Mouse (Mus musculus) forebrain, embryonic 14.5 days (tissue): Measurements from ENCODE around the gene 1810049J17Rik. TPM values are rescaled to one million over a fixed set of nuclear protein-coding genes. Genes with fewer than 3 reads are reported as not detected.
A peak's percentile ranks its signal among the peaks of the same experiment; 100 is the strongest.

Experiments used
- ATAC-seq: fragments of 200-750 bp; cut with Nextera tagmentation; 2 replicates; pipeline ENCODE4 v1.8.0; 2017; ENCODE audit warnings: mild to moderate bottlenecking, moderate library complexity
- DNase-seq: peaks from one replicate; pipeline ENCODE4 v3.0.0-alpha.2; 2015; ENCODE audit warnings: low spot score
- H3K27ac ChIP-seq: fragments of 300-500 bp; sonication (generic); 2 replicates; pipeline ENCODE4 v1.5.1; 2014; ENCODE audit warnings: low read depth, mild to moderate bottlenecking, control low read depth, low read length, moderate library complexity
- H3K27me3 ChIP-seq: fragments of 300-500 bp; sonication (generic); replicated peaks from 2 replicates; pipeline ENCODE4 v1.6.1; 2014; ENCODE audit warnings: low read length, control low read depth, mixed read lengths; ENCODE audit not compliant: control insufficient read depth, insufficient read depth
- H3K36me3 ChIP-seq: fragments of 300-500 bp; sonication (generic); 2 replicates; pipeline ENCODE4 v1.6.1; 2014; ENCODE audit warnings: low read length, control low read depth; ENCODE audit not compliant: control insufficient read depth, insufficient read depth
- H3K4me1 ChIP-seq: fragments of 300-500 bp; sonication (generic); 2 replicates; pipeline ENCODE4 v1.6.1; 2014; ENCODE audit warnings: antibody characterized with exemption, low read length, control low read depth; ENCODE audit not compliant: control insufficient read depth, insufficient read depth
- H3K4me2 ChIP-seq: fragments of 300-500 bp; sonication (generic); 2 replicates; pipeline ENCODE4 v1.6.1; 2014; ENCODE audit warnings: mild to moderate bottlenecking, control low read depth, low read length
- H3K4me3 ChIP-seq: fragments of 300-500 bp; sonication (generic); 2 replicates; pipeline ENCODE4 v1.5.1; 2014; ENCODE audit warnings: low read depth, low read length, control low read depth
- H3K9ac ChIP-seq: fragments of 300-500 bp; sonication (generic); 2 replicates; pipeline ENCODE4 v1.6.1; 2014; ENCODE audit warnings: mild to moderate bottlenecking, low read length, control low read depth, moderate library complexity
- H3K9me3 ChIP-seq: fragments of 300-500 bp; sonication (generic); replicated peaks from 2 replicates; pipeline ENCODE4 v1.6.1; 2016; ENCODE audit warnings: low read length, control low read depth, mixed read lengths; ENCODE audit not compliant: control insufficient read depth
- WGBS: fragments of 180-500 bp; shearing (Covaris S2); extraction: QIAGEN DNeasy Blood & Tissue Kit; methylation state at CpG from one replicate; pipeline ENCODE4 v1.1.7; 2014; 5-methylcytosine and 5-hydroxymethylcytosine counted together
- polyA plus RNA-seq: library from polyadenylated mRNA; unstranded; fragments of >200 nt; fragmentation: Nextera tagmentation; extraction: Ambion mirVana; gene quantifications from 2 replicates; pipeline ENCODE4 v1.2.1, GENCODE M21; 2014

The 1810049J17Rik gene
- polyA plus RNA-seq, 1 experiment from 2014 or later = 1.2 TPM

- no peaks in the 10 kb centered on the region for H3K9me3 ChIP-seq
- no peaks in the 10 kb centered on the region for H3K27me3 ChIP-seq
- H3K36me3 ChIP-seq = no peaks in the 10 kb centered on the region
- no peak for DNase-seq
- H3K4me2 ChIP-seq = no peak overlapping the region
- H3K27ac ChIP-seq = no peak overlapping the region
- H3K4me3 ChIP-seq = no peak overlapping the region
- WGBS = 87% methylated on average over 4 of the region's 4 CpGs
- ATAC-seq = no peak
- H3K9ac ChIP-seq = no peak overlapping the region
- peaks cover 3% of the 10 kb centered on the region; the same call in 1 of the 2 replicates for H3K4me1 ChIP-seq
Measured at GRCm38 (mm10) chr15:12337030-12337778, 15.5 kb upstream of the 1810049J17Rik start.

GRCm38 (mm10) chr15:12334381-12334780, 12.7 kb upstream of the 1810049J17Rik start:
- Histone ChIP-seq H3K4me1 (peaks cover 3% of the 10 kb centered on the region; the same call in 1 of the 2 replicates), H3K4me2 (no peak overlapping the region), H3K9ac (no peak overlapping the region), H3K9me3 (no peaks in the 10 kb centered on the region), H3K4me3 (no peak overlapping the region), H3K36me3 (no peaks in the 10 kb centered on the region), H3K27ac (no peak overlapping the region), H3K27me3 (no peaks in the 10 kb centered on the region)
- DNase-seq = no peak
- WGBS = 81% methylated on average over 4 of the region's 4 CpGs
- ATAC-seq = no peak

- Histone ChIP-seq H3K27ac (0 out of 2 replicates have a peak overlapping the region, but pooled peaks have one; percentile 7), H3K4me3 (no peak overlapping the region), H3K36me3 (no peaks in the 10 kb centered on the region), H3K4me1 (peaks cover 3% of the 10 kb centered on the region; the same call in 1 of the 2 replicates), H3K9me3 (no peaks in the 10 kb centered on the region), H3K27me3 (no peaks in the 10 kb centered on the region), H3K4me2 (no peak overlapping the region), H3K9ac (no peak overlapping the region)
- 0 out of 2 replicates have a peak, but pooled peaks have one; percentile 14 for ATAC-seq
- 67% methylated on average over 1 of the region's 1 CpGs for WGBS
- no peak for DNase-seq
Measured at GRCm38 (mm10) chr15:12331300-12331699, 9.6 kb upstream of the 1810049J17Rik start.

- peaks cover 3% of the 10 kb centered on the region; the same call in 1 of the 2 replicates for H3K4me1 ChIP-seq
- DNase-seq (peak; percentile 12), ATAC-seq (peak; percentile 47)
- no peak overlapping the region for H3K9ac ChIP-seq
- no peak overlapping the region for H3K4me3 ChIP-seq
- H3K36me3 ChIP-seq = no peaks in the 10 kb centered on the region
- H3K27ac ChIP-seq = 0 out of 2 replicates have a peak overlapping the region, but pooled peaks have one; percentile 7
- H3K9me3 ChIP-seq = no peaks in the 10 kb centered on the region
- H3K4me2 ChIP-seq = no peak overlapping the region
- no peaks in the 10 kb centered on the region for H3K27me3 ChIP-seq
Measured at GRCm38 (mm10) chr15:12330892-12331291, 9.2 kb upstream of the 1810049J17Rik start.

- H3K36me3 ChIP-seq = no peaks in the 10 kb centered on the region
- WGBS = 95% methylated on average over 3 of the region's 3 CpGs
- DNase-seq (no peak), ATAC-seq (no peak)
- H3K9me3 ChIP-seq = no peaks in the 10 kb centered on the region
- H3K9ac ChIP-seq = no peak overlapping the region
- no peak overlapping the region for H3K4me3 ChIP-seq
- no peak overlapping the region for H3K27ac ChIP-seq
- peaks cover 3% of the 10 kb centered on the region; the same call in 1 of the 2 replicates for H3K4me1 ChIP-seq
- no peak overlapping the region for H3K4me2 ChIP-seq
- no peaks in the 10 kb centered on the region for H3K27me3 ChIP-seq
Measured at GRCm38 (mm10) chr15:12330389-12330788, 8.7 kb upstream of the 1810049J17Rik start.

- WGBS = 88% methylated on average over 1 of the region's 1 CpGs
- Histone ChIP-seq H3K36me3 (no peaks in the 10 kb centered on the region), H3K9ac (no peak overlapping the region), H3K4me1 (peaks cover 17% of the 10 kb centered on the region), H3K27me3 (no peaks in the 10 kb centered on the region), H3K27ac (no peak overlapping the region), H3K9me3 (no peaks in the 10 kb centered on the region), H3K4me2 (no peak overlapping the region), H3K4me3 (no peak overlapping the region)
- ATAC-seq (no peak), DNase-seq (no peak)
Measured at GRCm38 (mm10) chr15:12324326-12324725, 2.6 kb upstream of the 1810049J17Rik start.

GRCm38 (mm10) chr15:12322676-12323402, 1.1 kb upstream of the 1810049J17Rik start:
- Histone ChIP-seq H3K4me1 (peaks cover 17% of the 10 kb centered on the region), H3K36me3 (no peaks in the 10 kb centered on the region), H3K4me2 (peak overlapping the region; percentile 65), H3K9ac (peak overlapping the region; percentile 97), H3K27ac (no peak overlapping the region), H3K27me3 (no peaks in the 10 kb centered on the region), H3K9me3 (no peaks in the 10 kb centered on the region), H3K4me3 (peak overlapping the region; percentile 98)
- ATAC-seq = no peak
- no peak for DNase-seq
- WGBS = 11% methylated on average over 9 of the region's 9 CpGs

- 0% methylated on average over 56 of the region's 74 CpGs for WGBS
- Histone ChIP-seq H3K4me2 (peak within 1 kb of the TSS; percentile 86), H3K36me3 (no peaks in the 10 kb centered on the region), H3K9ac (peak within 1 kb of the TSS; percentile 97), H3K27me3 (no peaks in the 10 kb centered on the region), H3K4me1 (peaks cover 17% of the 10 kb centered on the region), H3K27ac (peak within 1 kb of the TSS; percentile 92), H3K4me3 (peak within 1 kb of the TSS; percentile 98), H3K9me3 (no peaks in the 10 kb centered on the region)
- DNase-seq (peak; percentile 97), ATAC-seq (peak; percentile 98)
Measured at GRCm38 (mm10) chr15:12321091-12321787, 460 bp downstream of the 1810049J17Rik start, which contains the start of gene Golph3. Golph3 (plus strand) TSS chr15:12321450.
